Mouse (Mus musculus): ENCODE measurements at regions not wholly inside any gene's neighbourhood (a gene's known extent, or its start where the extent isn't known, plus 50 kb on each side); places are given as distances from the start of the nearest gene placed in this dataset.

GRCm38 (mm10) chr17:85908709-85909108 is 220.6 kb upstream of the Six2 start:
- no peak overlapping the region for H3K9ac ChIP-seq
- H3K27ac ChIP-seq = no peak overlapping the region
- ATAC-seq (ENCODE audit: low FRiP score) = no peak
- H3K9me3 ChIP-seq = 0 out of 2 replicates have a peak, but pooled peaks cover 3% of the 10 kb centered on the region
- no peak overlapping the region for H3K4me2 ChIP-seq
- H3K4me1 ChIP-seq (replicated peaks) = no peaks in the 10 kb centered on the region
- H3K4me3 ChIP-seq = no peak overlapping the region
- no peaks in the 10 kb centered on the region for H3K27me3 ChIP-seq
- WGBS = 90% methylated on average over 3 of the region's 3 CpGs
- no peaks in the 10 kb centered on the region for H3K36me3 ChIP-seq

DNA sequence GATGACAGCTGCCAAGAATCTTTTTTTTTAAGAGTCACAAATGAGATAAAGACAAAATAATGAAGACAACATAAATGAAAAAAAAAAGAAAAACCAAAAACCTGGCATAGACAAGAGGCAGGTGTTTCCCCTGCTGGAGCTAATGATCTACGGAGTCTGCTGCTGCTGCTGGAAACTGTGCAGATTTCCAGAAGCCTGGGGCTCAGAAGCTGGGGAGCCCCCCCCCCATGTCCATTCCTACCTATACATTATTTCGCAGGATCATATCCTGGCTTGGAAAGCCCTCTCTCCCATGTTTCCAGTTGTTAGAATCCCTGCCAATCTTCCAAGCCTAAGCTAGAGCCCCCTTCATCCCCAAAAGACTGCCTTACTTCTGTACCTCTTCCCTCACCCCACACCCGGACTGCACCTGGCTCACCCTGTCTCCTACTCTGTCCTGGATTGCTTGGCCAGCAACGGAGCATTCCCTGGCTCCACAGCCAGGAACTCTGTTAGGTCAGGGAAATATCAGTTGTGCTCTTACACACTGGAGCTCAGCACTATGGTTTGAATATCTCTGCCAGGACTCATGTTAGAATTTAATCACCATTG is 218.6 kb upstream of the Six2 start:
- Histone ChIP-seq H3K4me2 (no peak overlapping the region), H3K36me3 (no peaks in the 10 kb centered on the region), H3K27ac (no peak overlapping the region), H3K27me3 (no peaks in the 10 kb centered on the region), H3K4me1 (replicated peaks) (no peaks in the 10 kb centered on the region), H3K9ac (no peak overlapping the region), H3K4me3 (no peak overlapping the region), H3K9me3 (0 out of 2 replicates have a peak, but pooled peaks cover 3% of the 10 kb centered on the region)
- 89% methylated on average over 4 of the region's 4 CpGs for WGBS
- ATAC-seq (ENCODE audit: low FRiP score) = no peak

DNA sequence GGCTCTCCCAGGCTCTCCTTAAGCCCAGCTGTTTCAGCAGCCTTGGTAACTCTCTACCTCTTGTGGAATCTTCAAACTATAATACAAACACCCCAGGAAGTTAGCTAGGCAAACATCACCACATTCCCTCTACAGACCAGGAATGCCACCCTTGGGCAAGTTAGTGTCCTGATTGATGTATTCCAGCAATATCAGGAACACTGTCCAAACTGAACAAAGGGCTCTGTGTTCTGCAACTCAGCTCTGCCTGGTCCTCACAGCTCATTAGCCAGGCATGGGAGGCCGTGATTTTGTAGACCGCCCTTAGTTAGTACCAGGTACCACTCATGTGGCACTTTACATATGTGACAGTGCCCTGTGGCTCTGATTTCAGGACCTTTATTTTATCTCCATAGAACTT is 214.5 kb upstream of the Six2 start:
- Histone ChIP-seq H3K4me2 (no peak overlapping the region), H3K36me3 (no peaks in the 10 kb centered on the region), H3K27ac (no peak overlapping the region), H3K4me3 (no peak overlapping the region), H3K9ac (no peak overlapping the region), H3K9me3 (0 out of 2 replicates have a peak, but pooled peaks cover 3% of the 10 kb centered on the region), H3K27me3 (no peaks in the 10 kb centered on the region), H3K4me1 (replicated peaks) (no peaks in the 10 kb centered on the region)
- WGBS = 74% methylated on average over 2 of the region's 2 CpGs
- no peak for ATAC-seq (ENCODE audit: low FRiP score)

GRCm38 (mm10) chr17:85899096-85899495 is 211.0 kb upstream of the Six2 start:
- ATAC-seq (ENCODE audit: low FRiP score) = no peak
- Histone ChIP-seq H3K27ac (no peak overlapping the region), H3K27me3 (no peaks in the 10 kb centered on the region), H3K4me3 (no peak overlapping the region), H3K4me1 (replicated peaks) (peaks cover 8% of the 10 kb centered on the region), H3K9me3 (no peaks in the 10 kb centered on the region), H3K4me2 (no peak overlapping the region), H3K9ac (no peak overlapping the region), H3K36me3 (no peaks in the 10 kb centered on the region)
- WGBS = 77% methylated on average over 6 of the region's 6 CpGs

DNA sequence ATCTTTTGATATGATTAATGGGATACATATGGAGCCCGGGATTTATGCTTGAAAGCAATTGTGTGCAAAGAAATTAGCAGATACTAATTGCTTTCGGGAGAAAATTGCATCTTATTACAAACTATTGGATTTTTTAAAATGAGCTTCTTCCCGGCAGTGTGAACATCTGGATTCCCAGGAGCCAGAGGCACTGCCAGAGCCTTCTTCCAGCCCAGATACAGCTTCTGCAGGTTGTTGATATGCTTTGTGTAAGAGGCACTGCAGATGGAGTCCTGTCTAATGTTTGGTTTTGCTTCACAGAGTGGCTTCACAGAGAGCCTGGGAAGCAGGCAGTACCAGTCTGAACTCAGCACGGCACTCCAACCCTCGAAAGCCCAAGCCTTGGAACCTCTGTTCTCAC is 207.9 kb upstream of the Six2 start:
- Histone ChIP-seq H3K9me3 (no peaks in the 10 kb centered on the region), H3K9ac (no peak overlapping the region), H3K4me2 (no peak overlapping the region), H3K36me3 (no peaks in the 10 kb centered on the region), H3K27ac (no peak overlapping the region; the same call in 1 of the 2 replicates), H3K27me3 (no peaks in the 10 kb centered on the region), H3K4me3 (no peak overlapping the region), H3K4me1 (replicated peaks) (peaks cover 12% of the 10 kb centered on the region)
- ATAC-seq (ENCODE audit: low FRiP score) = no peak
- 65% methylated on average over 5 of the region's 5 CpGs for WGBS

GRCm38 (mm10) chr17:85891243-85891642 is 203.2 kb upstream of the Six2 start:
- Histone ChIP-seq H3K4me1 (replicated peaks) (peaks cover 7% of the 10 kb centered on the region), H3K9me3 (no peaks in the 10 kb centered on the region), H3K27me3 (peaks cover 6% of the 10 kb centered on the region; the same call in 1 of the 2 replicates), H3K36me3 (no peaks in the 10 kb centered on the region), H3K9ac (no peak overlapping the region), H3K4me3 (no peak overlapping the region), H3K4me2 (no peak overlapping the region), H3K27ac (no peak overlapping the region)
- ATAC-seq (ENCODE audit: low FRiP score) = no peak
- 84% methylated on average over 2 of the region's 2 CpGs for WGBS

GRCm38 (mm10) chr17:85889746-85890532 is 201.9 kb upstream of the Six2 start:
- H3K4me1 ChIP-seq (replicated peaks) = 0 out of 2 replicates have a peak, but pooled peaks cover 4% of the 10 kb centered on the region
- no peak overlapping the region for H3K27ac ChIP-seq
- H3K27me3 ChIP-seq = peaks cover 6% of the 10 kb centered on the region; the same call in 1 of the 2 replicates
- no peak overlapping the region for H3K9ac ChIP-seq
- no peak for ATAC-seq (ENCODE audit: low FRiP score)
- WGBS = 89% methylated on average over 18 of the region's 18 CpGs
- no peak overlapping the region for H3K4me2 ChIP-seq
- H3K9me3 ChIP-seq = no peaks in the 10 kb centered on the region
- H3K4me3 ChIP-seq = no peak overlapping the region
- no peaks in the 10 kb centered on the region for H3K36me3 ChIP-seq

GRCm38 (mm10) chr17:85888568-85889398 is 200.7 kb upstream of the Six2 start:
- no peak for ATAC-seq (ENCODE audit: low FRiP score)
- Histone ChIP-seq H3K9ac (no peak overlapping the region), H3K36me3 (no peaks in the 10 kb centered on the region), H3K4me2 (no peak overlapping the region), H3K4me1 (replicated peaks) (0 out of 2 replicates have a peak, but pooled peaks cover 4% of the 10 kb centered on the region), H3K9me3 (no peaks in the 10 kb centered on the region), H3K27ac (no peak overlapping the region), H3K27me3 (peaks cover 6% of the 10 kb centered on the region; the same call in 1 of the 2 replicates), H3K4me3 (no peak overlapping the region)
- 92% methylated on average over 10 of the region's 10 CpGs for WGBS

DNA sequence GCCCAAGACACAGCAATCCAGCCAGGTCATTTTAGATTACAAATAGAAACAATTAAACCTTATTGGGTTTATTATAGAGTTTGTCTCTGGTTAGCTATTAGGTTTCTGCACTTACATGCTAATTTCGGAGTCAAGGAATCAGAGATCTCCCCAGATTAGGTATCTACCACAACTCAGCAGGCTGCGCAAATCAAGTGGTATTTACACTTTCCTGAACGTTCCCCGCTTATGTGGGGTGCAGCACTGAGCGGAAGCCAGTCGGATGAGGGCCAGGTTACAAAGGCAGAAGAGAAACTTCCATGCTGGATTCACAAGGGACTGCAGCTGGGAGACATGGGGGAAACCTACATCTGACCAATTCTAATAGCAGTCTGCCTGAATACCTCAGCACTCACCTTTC is 198.6 kb upstream of the Six2 start:
- Histone ChIP-seq H3K36me3 (no peaks in the 10 kb centered on the region), H3K4me3 (no peak overlapping the region), H3K9ac (no peak overlapping the region), H3K4me2 (no peak overlapping the region), H3K27me3 (peaks cover 6% of the 10 kb centered on the region; the same call in 1 of the 2 replicates), H3K9me3 (no peaks in the 10 kb centered on the region), H3K4me1 (replicated peaks) (peaks cover 8% of the 10 kb centered on the region; the same call in 1 of the 2 replicates), H3K27ac (no peak overlapping the region)
- ATAC-seq (ENCODE audit: low FRiP score) = no peak
- 85% methylated on average over 6 of the region's 6 CpGs for WGBS

GRCm38 (mm10) chr17:85886237-85886636 is 198.2 kb upstream of the Six2 start:
- Histone ChIP-seq H3K9ac (no peak overlapping the region), H3K36me3 (no peaks in the 10 kb centered on the region), H3K27ac (no peak overlapping the region), H3K9me3 (no peaks in the 10 kb centered on the region), H3K4me2 (no peak overlapping the region), H3K27me3 (peaks cover 6% of the 10 kb centered on the region; the same call in 1 of the 2 replicates), H3K4me1 (replicated peaks) (peaks cover 10% of the 10 kb centered on the region; the same call in 1 of the 2 replicates), H3K4me3 (no peak overlapping the region)
- ATAC-seq (ENCODE audit: low FRiP score) = no peak
- WGBS = 68% methylated on average over 4 of the region's 4 CpGs

DNA sequence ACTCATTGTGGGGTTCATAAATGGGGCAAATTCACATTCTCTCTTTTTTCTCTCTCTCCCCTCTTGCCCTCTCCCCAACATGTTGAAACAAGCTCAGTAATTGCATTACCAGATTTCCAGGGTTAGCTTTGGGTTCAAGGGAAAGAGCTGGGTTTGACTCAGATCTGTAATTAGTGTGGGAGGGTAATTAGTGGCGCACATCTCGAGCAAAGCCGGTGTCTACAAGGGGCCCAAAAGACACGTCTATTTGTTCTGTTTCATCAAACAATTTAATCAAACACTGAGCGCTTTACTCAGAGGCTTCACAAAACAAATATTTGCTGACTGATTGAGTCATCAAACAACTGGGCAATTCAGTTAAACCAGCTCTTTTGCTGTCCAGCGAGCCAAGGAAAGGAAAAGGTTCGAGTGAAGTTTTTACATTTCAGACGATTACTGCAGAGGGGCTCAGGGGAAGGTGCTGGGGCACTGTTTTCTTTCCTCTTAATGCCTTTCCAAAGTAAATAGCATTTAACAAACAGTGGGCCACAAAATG is 193.6 kb upstream of the Six2 start:
- Histone ChIP-seq H3K9me3 (no peaks in the 10 kb centered on the region), H3K4me1 (replicated peaks) (peaks cover 16% of the 10 kb centered on the region), H3K27ac (no peak overlapping the region), H3K27me3 (no peaks in the 10 kb centered on the region), H3K9ac (no peak overlapping the region), H3K4me3 (no peak overlapping the region), H3K4me2 (no peak overlapping the region), H3K36me3 (no peaks in the 10 kb centered on the region)
- WGBS = 50% methylated on average over 8 of the region's 8 CpGs
- ATAC-seq (ENCODE audit: low FRiP score) = no peak

DNA sequence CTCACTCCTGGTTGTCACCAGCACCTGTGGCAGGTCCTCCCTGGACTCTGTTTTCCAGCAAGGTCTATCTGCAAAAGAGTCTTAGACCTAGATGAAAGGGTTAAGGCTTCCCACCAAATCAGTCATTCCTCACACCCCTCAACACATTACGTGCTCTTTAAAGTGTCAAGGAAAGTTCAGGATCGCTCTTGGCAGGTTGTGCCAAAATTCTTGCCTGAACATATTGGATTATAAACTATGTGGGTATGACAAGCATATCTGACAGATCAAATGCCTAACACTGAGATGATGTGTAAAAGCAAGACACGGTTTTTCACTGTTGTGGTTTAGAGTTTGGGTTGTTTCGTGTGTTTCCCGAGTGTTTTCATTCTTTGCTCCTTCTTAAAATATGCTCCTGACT is 193.0 kb upstream of the Six2 start:
- H3K9ac ChIP-seq = no peak overlapping the region
- no peak for ATAC-seq (ENCODE audit: low FRiP score)
- no peak overlapping the region for H3K4me3 ChIP-seq
- H3K27ac ChIP-seq = no peak overlapping the region
- H3K27me3 ChIP-seq = no peaks in the 10 kb centered on the region
- 84% methylated on average over 5 of the region's 5 CpGs for WGBS
- peaks cover 19% of the 10 kb centered on the region for H3K4me1 ChIP-seq (replicated peaks)
- H3K9me3 ChIP-seq = no peaks in the 10 kb centered on the region
- no peak overlapping the region for H3K4me2 ChIP-seq
- no peaks in the 10 kb centered on the region for H3K36me3 ChIP-seq

Data from hindbrain, embryonic 13.5 days (tissue).